Mouse (Mus musculus): Measurements from ENCODE around the gene Lrrc66. TPM values are rescaled to one million over a fixed set of nuclear protein-coding genes. Genes with fewer than 3 reads are reported as not detected.
"Not testable (repeated sequence)": the region's sequence is repeated elsewhere in the genome, so short reads cannot be mapped to it uniquely, and the experiment has no call there.

Lrrc66 gene
- total RNA-seq, 2 experiments from 2014 or later = 0.11 TPM; not detected in 1

DNA sequence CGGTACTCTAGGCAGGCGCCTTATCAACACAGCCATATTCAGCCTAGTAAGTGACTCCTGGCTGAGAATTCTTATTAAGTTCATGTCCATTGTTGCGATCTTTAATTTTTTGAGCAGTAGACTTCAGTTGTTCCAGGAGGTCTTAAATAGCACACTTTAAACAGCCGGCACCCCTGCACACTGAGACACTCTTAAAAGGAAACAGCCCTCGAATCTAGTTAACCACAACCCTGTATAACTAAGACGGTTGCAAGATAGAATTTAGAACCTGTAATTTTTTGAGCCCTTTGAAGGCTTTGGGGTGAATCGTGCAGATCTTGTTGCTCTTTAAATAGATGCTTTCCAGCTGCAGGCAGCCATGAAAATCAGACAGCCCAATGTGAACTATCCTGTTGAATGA is 17.1 kb downstream of the Lrrc66 start:
- ATAC-seq (ENCODE audit: poor library complexity, severe bottlenecking) = no peak

DNA sequence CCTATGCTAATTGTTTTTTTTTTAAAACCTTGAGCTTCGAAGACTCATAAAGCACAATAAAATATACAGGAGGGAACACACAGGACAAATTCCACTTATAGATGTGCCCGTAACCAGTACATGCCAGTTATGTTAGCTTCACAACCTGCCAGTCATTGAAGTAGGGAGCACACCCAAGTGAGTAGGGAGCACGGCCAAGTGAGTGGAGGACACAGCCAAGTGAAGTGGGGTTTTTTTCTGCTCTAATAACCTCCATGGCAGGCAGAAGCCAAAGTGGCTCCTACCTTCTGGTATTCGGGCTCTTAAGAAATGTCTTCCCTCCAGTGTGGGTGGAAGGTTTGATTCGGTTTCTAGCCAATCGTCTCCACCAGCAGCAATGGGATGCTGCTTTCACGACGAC is 19.0 kb downstream of the Lrrc66 start:
- no peak for ATAC-seq (ENCODE audit: poor library complexity, severe bottlenecking)

DNA sequence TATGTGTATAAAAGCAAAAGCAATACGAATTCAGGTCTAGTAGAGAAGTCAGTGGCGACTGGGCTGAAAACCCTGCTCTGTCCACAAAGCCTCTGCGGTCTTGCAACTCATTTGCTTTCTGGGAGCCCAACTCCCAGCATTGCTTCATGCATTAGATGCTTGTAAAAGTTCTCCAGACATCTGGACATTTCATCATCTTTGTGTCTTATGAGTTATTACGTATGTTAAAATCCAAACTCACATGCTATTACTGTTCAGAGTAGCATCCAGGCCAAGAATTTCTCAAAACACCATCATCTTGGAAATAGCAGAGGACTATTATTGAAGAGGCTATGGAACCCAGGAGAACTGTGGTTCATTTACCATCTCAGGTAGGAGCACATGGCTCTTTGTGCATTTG is 21.3 kb downstream of the Lrrc66 start:
- no peak for ATAC-seq (ENCODE audit: poor library complexity, severe bottlenecking)

DNA sequence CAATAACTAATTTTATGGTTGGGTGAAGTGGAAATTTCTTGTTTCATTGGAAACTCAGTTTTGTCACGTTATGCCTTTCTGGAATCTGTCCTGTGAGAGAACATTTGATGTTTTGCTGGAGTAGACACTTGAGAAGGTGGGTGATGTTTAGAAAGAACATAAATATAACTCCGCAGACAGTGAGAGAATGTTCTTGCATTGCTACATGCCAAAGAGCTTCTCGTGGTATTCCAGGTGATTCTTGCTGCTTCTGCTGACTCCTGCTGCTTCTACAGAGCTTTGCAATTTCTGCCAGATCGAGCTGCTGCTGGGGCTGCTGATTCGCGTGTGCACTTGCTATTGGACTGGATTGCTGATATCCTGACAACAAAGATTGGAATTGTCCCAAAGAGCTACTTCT is 27.4 kb downstream of the Lrrc66 start:
- ATAC-seq (ENCODE audit: poor library complexity, severe bottlenecking) = no peak

DNA sequence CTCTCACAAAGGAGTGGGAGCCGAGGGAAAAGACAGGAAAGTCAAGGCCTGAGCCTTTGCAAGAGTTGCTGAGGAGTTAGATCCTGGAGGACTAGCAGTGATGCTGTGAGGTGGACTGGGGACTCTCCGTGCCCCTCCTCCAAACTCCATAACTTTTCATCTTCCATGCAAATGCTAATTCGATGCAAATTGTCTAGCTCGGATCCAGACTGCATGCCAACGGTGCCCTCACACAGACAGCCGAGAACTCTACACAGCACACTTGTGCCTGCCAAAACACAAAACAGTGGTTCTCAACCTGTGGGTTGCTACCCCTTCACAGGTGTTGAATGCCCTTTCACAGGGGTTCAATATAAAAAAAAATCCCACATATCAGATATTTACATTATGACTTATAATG is 27.8 kb downstream of the Lrrc66 start:
- ATAC-seq (ENCODE audit: poor library complexity, severe bottlenecking) = no peak

DNA sequence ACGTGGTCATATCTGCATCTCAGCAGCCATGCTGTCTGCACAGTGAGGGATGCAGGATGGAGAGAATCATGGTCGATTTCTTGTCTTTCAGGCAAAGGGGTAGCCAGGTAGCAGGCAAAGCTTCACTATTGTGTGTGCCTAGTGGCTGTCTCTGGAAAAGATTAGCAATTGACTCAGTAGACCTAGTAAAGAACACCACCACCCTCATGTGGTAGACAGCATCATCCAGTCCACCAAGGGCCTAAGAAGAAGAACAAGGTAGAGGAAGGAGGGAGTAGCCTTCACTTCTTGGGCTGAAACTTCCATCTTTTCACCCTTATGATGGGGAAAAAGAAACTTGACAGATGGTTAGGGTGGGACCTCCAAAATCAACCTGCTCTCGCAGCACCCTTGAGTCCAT is 29.5 kb downstream of the Lrrc66 start:
- no peak for ATAC-seq (ENCODE audit: poor library complexity, severe bottlenecking)

DNA sequence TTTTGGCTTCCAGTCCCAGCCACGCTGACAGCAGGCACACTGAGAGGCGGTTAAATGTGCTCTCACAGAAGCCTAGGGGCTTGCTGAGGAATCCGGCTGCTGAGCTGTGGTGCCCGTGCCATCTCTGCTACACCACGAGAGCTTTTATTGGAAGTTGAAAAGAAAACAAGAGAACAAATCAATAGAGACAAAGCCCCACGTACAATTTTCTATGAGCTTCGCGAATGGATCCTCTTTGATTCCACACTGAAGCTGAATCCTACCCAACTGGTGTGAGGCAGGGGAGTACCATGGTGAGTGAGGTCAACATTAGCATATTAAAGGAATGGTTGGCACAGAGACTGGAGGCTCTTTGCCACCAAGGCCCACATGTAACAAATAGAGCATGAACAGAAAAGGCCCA is 31.0 kb downstream of the Lrrc66 start:
- ATAC-seq (ENCODE audit: poor library complexity, severe bottlenecking) = no peak

DNA sequence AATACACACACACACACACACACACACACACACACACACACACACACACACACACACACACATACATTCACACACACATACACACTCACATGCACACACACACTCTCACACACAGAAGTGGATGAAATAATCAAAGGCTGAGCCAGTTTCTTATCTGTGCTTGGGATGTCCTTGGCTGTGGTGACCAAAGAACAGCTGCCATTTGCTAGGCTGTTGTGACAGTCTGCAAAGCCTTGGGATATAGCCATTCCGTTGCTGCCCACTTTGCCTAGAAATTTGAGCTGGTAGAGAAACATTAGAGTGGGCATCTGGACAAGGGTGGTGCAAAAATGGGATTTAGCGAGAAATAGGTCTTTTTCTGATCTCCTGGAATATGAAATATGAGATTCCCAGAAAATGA is 32.3 kb downstream of the Lrrc66 start:
- ATAC-seq (ENCODE audit: poor library complexity, severe bottlenecking) = no peak

DNA sequence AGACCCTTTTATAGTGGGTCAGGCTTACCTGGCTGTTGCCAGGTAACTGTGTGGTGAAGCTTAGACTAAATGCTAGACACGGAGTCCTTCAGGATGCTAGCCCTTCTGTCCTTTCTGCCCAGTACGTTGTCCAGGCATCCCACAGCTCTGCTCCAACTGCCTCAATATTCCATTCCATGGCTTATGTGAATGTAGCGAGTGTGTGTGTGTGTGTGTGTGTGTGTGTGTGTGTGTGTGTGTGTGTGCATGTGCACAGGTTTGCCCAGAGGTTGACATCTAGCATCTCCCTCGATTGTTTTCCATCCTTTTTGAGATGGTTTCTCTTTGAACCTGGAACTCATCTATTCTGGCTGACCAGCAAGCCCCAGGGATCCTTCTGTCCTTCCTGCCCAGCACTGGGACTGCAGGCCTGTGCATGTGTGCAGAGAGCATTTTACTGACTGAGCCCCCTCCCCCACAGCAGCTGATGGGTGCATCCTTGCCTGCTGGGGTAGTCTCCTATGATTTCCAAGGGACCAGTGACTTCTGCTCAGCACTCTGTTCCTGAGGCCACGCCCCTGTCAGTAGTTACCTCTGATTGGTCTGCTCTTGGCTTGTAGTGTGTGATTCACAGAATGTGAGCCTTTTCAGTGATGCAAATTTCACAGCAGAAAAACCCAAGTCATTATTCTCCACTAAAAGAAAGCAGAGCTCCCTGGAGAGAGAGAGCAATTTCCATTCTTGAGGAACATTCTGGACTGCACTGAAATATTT is 33.2 kb downstream of the Lrrc66 start:
- ATAC-seq (ENCODE audit: poor library complexity, severe bottlenecking) = no peak

DNA sequence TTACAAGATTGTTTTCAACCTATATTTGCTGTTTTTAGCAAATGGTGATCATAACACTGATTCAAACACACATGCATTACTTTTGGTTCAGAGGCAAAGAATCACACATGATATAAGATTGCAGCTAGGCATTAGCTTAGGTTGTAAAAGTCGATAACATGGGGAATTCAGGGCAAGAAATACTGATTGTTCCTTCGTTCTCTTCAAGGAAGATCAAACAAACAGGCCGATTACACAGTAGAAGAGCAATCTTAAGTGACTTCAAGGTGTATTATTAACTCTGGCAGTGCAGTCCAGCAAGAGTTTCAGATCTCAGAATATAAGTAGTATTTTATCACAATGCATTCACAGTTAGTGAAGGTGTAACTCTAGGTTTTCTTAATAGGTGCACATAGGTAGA is 45.2 kb downstream of the Lrrc66 start:
- no peak for ATAC-seq (ENCODE audit: poor library complexity, severe bottlenecking)

DNA sequence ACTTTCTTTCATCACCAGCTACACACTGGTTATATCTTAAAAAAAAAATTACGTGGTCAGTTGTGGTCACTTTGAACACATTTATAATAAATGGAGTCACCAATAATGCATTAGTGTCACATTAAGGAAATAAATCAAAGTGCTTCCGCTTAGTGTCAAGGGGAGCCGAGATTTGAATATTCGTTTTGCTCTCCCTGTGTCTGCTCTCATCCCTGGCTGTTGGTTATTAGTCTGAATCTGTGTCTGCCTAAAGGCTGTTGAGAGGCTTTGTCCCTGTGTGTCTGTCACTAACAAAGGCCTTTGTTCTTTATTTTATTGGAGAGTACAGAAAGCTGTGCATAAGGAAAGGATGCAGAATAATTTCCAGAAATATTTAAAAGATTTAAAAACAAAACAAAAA is 45.7 kb downstream of the Lrrc66 start:
- no peak for ATAC-seq (ENCODE audit: poor library complexity, severe bottlenecking)

DNA sequence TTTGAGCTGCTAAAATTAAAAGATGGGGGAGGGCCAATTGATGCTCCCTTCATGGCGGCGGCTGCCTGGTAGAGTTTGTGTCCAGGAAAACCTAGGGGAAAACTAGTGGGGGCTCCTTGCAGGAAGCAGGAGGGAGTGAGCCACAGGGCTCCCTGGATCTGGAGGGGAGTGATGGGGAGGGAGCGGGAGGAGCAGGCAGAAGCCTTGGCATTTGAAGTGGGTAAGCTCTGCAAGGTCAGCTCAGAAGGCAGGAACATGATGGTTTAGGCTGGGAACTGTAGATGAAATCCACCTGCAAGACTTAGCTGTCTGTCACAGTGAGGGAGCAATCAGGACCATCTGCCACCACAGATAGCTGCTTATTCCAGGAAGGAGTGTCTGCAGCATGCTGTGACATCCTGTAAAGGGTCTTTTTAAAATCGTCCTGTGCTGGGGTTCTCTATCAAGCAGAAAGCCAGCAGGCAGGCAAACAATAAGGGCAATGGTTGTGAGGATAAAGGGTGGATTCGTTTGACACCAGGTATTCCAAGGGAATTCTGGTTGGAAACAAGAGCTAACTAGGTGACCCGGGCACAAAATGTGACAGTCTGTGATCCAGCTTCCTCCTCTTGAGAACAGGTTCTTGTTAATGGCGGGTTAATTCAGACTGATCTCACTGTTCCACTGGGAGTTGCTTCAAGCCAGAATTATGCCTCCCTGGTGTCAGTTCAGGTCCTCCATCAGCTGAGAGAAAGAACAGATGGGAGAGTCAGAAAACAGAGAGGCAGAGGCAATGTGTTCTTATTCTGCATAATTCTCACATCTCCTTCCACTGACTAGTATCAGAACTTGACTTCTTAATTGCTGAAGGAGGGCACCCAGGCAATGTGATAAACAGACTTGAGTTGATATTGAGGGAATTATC is 46.9 kb downstream of the Lrrc66 start:
- no peak for ATAC-seq (ENCODE audit: poor library complexity, severe bottlenecking)

DNA sequence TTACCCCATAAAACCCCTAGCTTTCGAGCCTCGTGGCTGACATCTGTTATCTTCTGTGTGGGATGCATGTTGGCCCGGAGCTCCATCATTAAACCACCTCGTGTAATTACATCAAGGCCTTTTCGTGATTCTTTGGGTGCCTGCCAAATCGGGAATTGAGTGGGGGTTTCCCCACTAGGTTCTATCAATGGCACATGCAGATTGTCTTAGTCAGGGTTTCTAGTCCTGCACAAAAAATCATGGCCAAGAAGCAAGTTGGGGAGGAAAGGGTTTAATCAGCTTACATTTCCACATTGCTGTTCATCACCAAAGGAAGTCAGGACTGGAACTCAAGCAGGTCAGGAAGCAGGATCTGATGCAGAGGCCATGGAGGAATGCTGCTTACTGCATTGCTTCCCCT is 48.3 kb downstream of the Lrrc66 start:
- ATAC-seq (ENCODE audit: poor library complexity, severe bottlenecking) = not testable (repeated sequence)

DNA sequence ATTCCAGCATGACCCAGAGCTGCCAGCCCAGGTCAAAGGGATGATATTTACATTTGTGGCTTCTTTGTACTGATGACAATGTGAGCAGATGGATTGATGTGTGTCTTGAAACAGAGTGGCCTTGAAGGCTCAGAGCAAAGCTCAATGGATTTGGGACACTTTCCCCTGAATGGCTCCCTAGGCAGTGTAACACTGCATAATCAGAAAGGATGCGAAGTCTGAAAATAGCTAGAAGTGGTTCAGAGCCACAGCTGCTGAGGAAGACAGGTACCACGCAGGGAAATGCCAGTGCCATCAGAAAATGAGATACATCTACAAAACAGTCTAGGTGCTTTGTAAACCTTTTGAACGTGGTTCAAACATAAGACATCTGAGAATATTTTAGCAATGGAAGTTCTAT is 54.2 kb downstream of the Lrrc66 start:
- ATAC-seq (ENCODE audit: poor library complexity, severe bottlenecking) = no peak

DNA sequence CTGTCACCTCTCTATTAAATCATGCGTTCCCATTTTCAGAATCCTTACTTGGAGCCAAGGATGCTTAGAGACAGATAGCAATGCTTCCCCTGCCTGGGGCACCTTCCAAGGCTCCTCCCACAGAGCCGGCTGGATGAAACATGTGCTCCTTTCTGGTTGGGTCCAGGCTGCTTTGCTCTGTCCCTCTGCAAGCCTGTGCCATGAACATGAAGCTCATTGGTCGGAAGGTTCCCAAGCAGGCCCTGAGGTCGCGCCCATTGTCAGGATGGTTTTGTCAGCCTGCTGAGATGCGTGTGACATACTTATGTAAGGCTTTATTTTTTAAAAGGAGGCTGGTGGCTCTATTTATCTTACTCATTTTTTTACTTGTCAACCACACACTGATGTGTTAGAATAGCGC is 55.6 kb downstream of the Lrrc66 start:
- ATAC-seq (ENCODE audit: poor library complexity, severe bottlenecking) = no peak

DNA sequence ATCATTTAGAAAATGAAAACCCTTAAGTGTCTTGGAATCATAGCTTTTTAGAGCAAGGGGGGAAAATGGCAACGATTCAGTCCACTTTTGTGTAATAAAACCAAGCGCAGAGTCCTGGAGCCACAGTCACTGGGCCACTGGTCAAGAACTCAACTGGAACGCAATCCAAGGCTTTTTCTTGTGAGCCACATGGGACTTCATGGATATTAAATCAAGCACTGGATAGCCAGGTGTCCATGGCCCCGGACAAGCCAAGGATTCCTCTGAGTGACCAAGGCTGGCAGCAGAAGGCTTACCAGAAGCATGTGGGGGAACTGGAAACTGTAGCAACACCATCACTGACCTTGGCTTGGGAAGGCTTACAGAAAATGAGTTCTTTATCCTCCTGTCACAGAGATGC is 57.7 kb downstream of the Lrrc66 start:
- ATAC-seq (ENCODE audit: poor library complexity, severe bottlenecking) = no peak

DNA sequence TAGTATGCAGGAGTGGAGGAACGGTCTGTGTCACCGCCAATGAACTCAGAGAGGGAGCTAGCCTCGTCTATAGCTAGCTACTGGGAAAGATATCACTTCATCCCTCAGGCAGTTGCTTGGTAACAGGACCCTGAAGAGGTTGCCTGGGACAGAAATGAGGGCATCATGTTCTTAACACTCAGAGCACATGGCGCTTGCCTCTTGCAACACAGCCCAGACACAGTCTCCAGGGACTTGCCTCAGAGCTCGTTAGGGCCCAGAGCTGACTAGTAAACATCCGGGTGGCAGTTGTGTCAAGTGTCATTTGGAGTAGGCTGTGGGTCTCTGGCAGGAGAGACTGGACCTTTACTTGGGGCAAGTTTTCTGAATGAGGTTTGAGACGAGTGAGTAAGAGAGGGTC is 58.5 kb downstream of the Lrrc66 start:
- no peak for ATAC-seq (ENCODE audit: poor library complexity, severe bottlenecking)

DNA sequence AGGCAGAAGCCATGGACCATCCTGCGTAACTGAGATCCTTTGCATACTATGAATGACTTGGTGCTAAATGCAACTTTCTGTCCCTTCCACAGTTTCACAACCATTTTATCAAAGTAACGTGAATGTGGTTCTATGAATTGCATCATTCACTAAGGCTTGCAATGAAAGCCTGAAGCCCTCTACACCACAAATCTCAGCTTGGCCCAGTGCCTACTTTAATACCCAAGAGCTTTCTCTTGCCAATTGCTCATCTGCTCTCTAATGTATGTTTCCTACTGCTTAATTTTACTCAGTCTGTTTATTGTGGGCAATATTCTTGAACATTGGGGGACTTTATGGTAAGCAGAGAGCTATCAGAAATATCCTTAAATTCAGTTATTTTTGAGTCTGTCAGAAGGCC is 59.5 kb downstream of the Lrrc66 start:
- no peak for ATAC-seq (ENCODE audit: poor library complexity, severe bottlenecking)

DNA sequence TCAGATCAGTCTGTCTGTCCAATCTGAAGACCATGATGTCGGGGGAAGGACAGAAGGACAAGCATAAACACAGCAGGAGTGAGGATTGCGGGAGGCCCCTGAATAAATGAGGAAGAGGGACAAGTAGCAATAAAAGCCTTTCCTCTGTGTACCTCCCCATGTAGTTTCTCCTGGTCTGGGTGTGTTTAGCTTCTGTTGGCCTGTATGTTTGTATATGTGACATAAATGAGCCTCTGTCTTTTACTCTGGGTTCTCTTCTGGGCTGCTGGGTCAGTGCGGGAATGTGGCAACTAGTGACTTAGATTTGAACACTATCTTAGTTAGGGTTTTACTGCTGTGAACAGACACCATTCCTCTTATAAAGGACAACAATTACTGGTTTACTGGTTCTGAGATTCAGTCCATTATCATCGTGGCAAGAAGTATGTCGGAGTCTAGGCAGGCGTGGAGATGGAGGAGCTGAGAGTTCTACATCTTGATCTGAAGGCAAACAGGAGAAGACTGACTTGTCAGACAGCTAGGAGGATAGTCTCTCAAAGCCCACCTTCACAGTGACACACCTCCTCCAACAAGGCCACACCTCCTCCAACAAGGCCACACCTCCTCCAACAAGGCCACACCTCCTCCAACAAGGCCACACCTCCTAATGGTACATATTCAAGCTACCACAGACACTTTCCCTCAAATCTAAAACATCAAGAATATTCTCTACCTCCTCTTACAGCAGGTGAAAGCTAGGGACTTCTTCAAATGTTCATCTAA is 60.8 kb downstream of the Lrrc66 start:
- ATAC-seq (ENCODE audit: poor library complexity, severe bottlenecking) = no peak

DNA sequence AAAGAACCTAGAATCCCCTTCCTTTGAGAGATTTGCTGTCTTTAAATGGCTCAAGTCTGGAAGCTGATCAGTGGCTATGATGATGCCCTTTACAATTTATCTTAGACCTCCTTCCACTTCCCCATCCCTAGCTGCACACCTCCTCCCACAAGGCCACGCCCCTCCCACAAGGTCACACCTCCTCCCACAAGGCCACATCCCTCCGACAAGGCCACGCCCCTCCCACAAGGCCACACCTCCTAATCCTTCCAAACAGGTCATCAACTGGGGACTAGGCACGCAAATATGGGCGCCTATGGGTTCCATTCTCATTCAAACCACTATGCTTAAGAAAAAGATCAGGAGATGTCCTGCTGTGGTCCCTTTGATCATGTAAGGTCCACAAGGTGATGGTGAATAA is 63.1 kb downstream of the Lrrc66 start:
- no peak for ATAC-seq (ENCODE audit: poor library complexity, severe bottlenecking)

DNA sequence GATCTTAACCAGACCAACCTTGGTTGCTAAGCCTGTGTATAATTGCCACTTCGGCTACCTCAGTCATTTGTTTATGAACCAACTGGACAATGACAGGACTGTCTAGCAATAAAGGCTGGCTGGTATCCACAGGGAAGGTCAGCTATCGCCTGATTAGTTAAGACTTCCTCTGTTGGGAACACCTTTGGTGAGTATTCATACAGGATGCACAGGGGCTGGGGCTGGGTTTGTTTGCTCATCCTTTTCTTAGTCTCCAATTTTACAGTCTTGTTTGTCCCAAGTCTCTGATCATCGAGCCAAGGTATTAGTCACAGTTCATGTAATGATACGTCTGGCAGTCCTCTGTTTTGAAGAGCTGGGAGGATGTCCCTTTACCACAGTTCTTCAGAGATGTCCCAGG is 65.4 kb downstream of the Lrrc66 start:
- no peak for ATAC-seq (ENCODE audit: poor library complexity, severe bottlenecking)

DNA sequence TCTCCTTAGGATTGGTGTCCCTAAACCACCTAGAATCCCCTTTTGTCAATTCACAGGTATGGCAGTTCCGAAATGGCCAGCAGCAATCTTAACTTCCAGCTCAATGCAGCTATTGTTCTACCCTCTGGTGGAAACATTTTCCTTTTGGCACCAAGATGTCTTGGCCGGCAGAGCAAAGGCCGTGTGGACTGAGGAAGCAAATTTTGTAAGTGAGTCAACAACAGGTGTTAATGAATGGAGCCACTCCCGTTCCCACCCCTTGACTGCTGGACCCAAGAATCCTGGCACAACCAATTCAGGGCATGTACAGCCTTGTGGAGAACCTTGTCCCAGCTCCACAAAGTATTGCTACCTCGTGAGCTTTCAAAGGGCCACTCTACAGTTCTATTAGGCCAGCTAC is 66.2 kb downstream of the Lrrc66 start:
- ATAC-seq (ENCODE audit: poor library complexity, severe bottlenecking) = no peak
